ENCODE assay signal across 17 mouse cellular contexts in genomic region chr2:32640550-32641051, GRCm38 (mm10). TPM values are rescaled to one million over a fixed set of nuclear protein-coding genes. Genes with fewer than 3 reads are reported as not detected.
DNase-seq lines count a peak whose midpoint lies in the region; ATAC-seq and TF ChIP-seq lines count a peak whose summit lies in the region.
"Had no signal": no experiment of that assay in that cellular context is flagged by ENCODE, and none has a peak within 500 bp of the region (broad histone marks: within the 10 kb centered on the region; RNA-seq: fewer than 3 reads in every experiment).

No protein-coding gene starts in this region.

- H3K4me3 ChIP-seq in hindbrain, embryonic 13.5 days, result no peak overlapping the region
- H3K4me3 ChIP-seq in hindbrain, postnatal 0 days (ENCODE audit: low read length), result no peak overlapping the region
- H3K4me3 ChIP-seq in megakaryocyte, embryonic 14.5 days (replicated peaks), result peak overlapping the region; percentile 53
- no peak overlapping the region for H3K4me3 ChIP-seq in heart, embryonic 16.5 days (ENCODE audit: low read length)
- H3K4me3 ChIP-seq: midbrain, embryonic 12.5 days had no signal

- H3K4me2 ChIP-seq in hindbrain, embryonic 13.5 days, result no peak overlapping the region
- H3K4me2 ChIP-seq in hindbrain, postnatal 0 days (ENCODE audit: low read depth, low read length), result no peak overlapping the region
- H3K4me2 ChIP-seq in heart, embryonic 16.5 days (ENCODE audit: low read depth, low read length), result no peak overlapping the region
- H3K4me2 ChIP-seq: midbrain, embryonic 12.5 days had no signal

- no peak overlapping the region for H3K27ac ChIP-seq in hindbrain, embryonic 13.5 days
- H3K27ac ChIP-seq in hindbrain, postnatal 0 days, result no peak overlapping the region
- 0 out of 2 replicates have a peak overlapping the region, but pooled peaks have one; percentile 43 for H3K27ac ChIP-seq in heart, embryonic 16.5 days (ENCODE audit: low read length)
- H3K27ac ChIP-seq: midbrain, embryonic 12.5 days had no signal

- H3K36me3 ChIP-seq in hindbrain, embryonic 13.5 days, result no peaks in the 10 kb centered on the region
- H3K36me3 ChIP-seq in hindbrain, postnatal 0 days (ENCODE audit: insufficient read depth, low read length), result no peaks in the 10 kb centered on the region
- no peaks in the 10 kb centered on the region for H3K36me3 ChIP-seq in megakaryocyte, embryonic 14.5 days (replicated peaks; ENCODE audit: low read length)
- H3K36me3 ChIP-seq in heart, embryonic 16.5 days (ENCODE audit: control insufficient read depth, insufficient read depth), result no peaks in the 10 kb centered on the region
- H3K36me3 ChIP-seq: midbrain, embryonic 12.5 days had no signal

- TF ChIP-seq CTCF in hindbrain, postnatal 0 days (IDR thresholded peaks at IDR 0.05; ENCODE audit: low read depth), result no peak

- ATAC-seq in hindbrain, embryonic 13.5 days (ENCODE audit: low FRiP score), result no peak
- ATAC-seq in hindbrain, postnatal 0 days, result no peak
- ATAC-seq in megakaryocyte, adult 5-6 weeks (ENCODE audit: poor library complexity, severe bottlenecking), result no peak
- no peak for ATAC-seq in heart, embryonic 16.5 days (replicated peaks; ENCODE audit: extremely low read depth, insufficient read depth, low FRiP score)
- ATAC-seq: activated CD4-positive, CD25-positive, alpha-beta regulatory T cell, adult 4 months; forebrain, embryonic 14.5 days; hindbrain, embryonic 16.5 days had no signal

- H3K9ac ChIP-seq in hindbrain, embryonic 13.5 days, result peak overlapping the region; percentile 29; the same call in 1 of the 2 replicates
- no peak overlapping the region for H3K9ac ChIP-seq in hindbrain, postnatal 0 days (replicated peaks; ENCODE audit: low read length)
- H3K9ac ChIP-seq in heart, embryonic 16.5 days (ENCODE audit: low read length), result 0 out of 2 replicates have a peak overlapping the region, but pooled peaks have one; percentile 36
- H3K9ac ChIP-seq: midbrain, embryonic 12.5 days had no signal

- no peaks in the 10 kb centered on the region for H3K27me3 ChIP-seq in hindbrain, embryonic 13.5 days
- H3K27me3 ChIP-seq in hindbrain, postnatal 0 days (ENCODE audit: insufficient read depth, low read length), result no peaks in the 10 kb centered on the region
- no peaks in the 10 kb centered on the region for H3K27me3 ChIP-seq in megakaryocyte, embryonic 14.5 days (replicated peaks)
- no peaks in the 10 kb centered on the region for H3K27me3 ChIP-seq in heart, embryonic 16.5 days (ENCODE audit: control insufficient read depth, insufficient read depth, low read length)
- H3K27me3 ChIP-seq: midbrain, embryonic 12.5 days had no signal

- no peaks in the 10 kb centered on the region for H3K9me3 ChIP-seq in hindbrain, embryonic 13.5 days
- no peaks in the 10 kb centered on the region for H3K9me3 ChIP-seq in hindbrain, postnatal 0 days (ENCODE audit: low read length)
- H3K9me3 ChIP-seq in megakaryocyte, embryonic 14.5 days, result no peaks in the 10 kb centered on the region
- no peaks in the 10 kb centered on the region for H3K9me3 ChIP-seq in heart, embryonic 16.5 days (replicated peaks; ENCODE audit: control insufficient read depth, low read length)
- H3K9me3 ChIP-seq: midbrain, embryonic 12.5 days had no signal

- peak; percentile 94 for DNase-seq in heart, adult 11 months
- DNase-seq in heart, adult 8-10 months (ENCODE audit: low spot score), result no peak
- no peak for DNase-seq in hindbrain, postnatal 0 days (ENCODE audit: low spot score)
- no peak for DNase-seq in kidney, postnatal 10 days
- DNase-seq: cerebellum, adult 9-11 months; kidney, adult 18-20 months; kidney, postnatal 36 days; layer of hippocampus, adult 9-11 months; thymus, postnatal 36 days had no signal

- peaks cover 8% of the 10 kb centered on the region for H3K4me1 ChIP-seq in hindbrain, embryonic 13.5 days (replicated peaks)
- no peaks in the 10 kb centered on the region for H3K4me1 ChIP-seq in hindbrain, postnatal 0 days (ENCODE audit: insufficient read depth, low read length)
- peaks cover 91% of the 10 kb centered on the region for H3K4me1 ChIP-seq in megakaryocyte, embryonic 14.5 days
- H3K4me1 ChIP-seq in heart, embryonic 16.5 days (ENCODE audit: control insufficient read depth, insufficient read depth, low read length), result peaks cover 43% of the 10 kb centered on the region

- WGBS in hindbrain, embryonic 13.5 days, result 66% methylated on average over 6 of the region's 6 CpGs
- WGBS in hindbrain, postnatal 0 days, result 60% methylated on average over 6 of the region's 6 CpGs
- 47% methylated on average over 6 of the region's 6 CpGs for WGBS in heart, embryonic 16.5 days

RNA-seq across cellular contexts. Expression of gene Eng, which starts 5.8 kb away (rescaled TPM):
- total RNA-seq in heart, adult 8-10 months (2022), result 100 to 1,000 TPM; 111 to 143 (median 126) TPM
- polyA plus RNA-seq in hindbrain, embryonic 13.5 days (2015; fragmentation: Nextera tagmentation; extraction: Ambion mirVana), result 29.0 and 29.2 TPM in 2 replicates
- total RNA-seq in hindbrain, postnatal 0 days (2014; rRNA removed), result 23.7 and 24.1 TPM in 2 replicates
- 23.7 and 23.8 TPM in 2 replicates for polyA plus RNA-seq in hindbrain, postnatal 0 days (2015; fragmentation: Nextera tagmentation; extraction: Ambion mirVana)
- polyA plus RNA-seq in megakaryocyte, embryonic 14.5 days (2012; ENCODE audit: insufficient read depth, low replicate concordance), result 90.6 and 227 TPM in 2 replicates
- total RNA-seq in megakaryocyte, adult 5-6 weeks (2015), result 6.3 and 7.9 TPM in 2 replicates
- total RNA-seq in megakaryocyte, adult 5-6 weeks (2017), result 2.0 and 2.2 TPM in 2 replicates
- polyA plus RNA-seq in heart, embryonic 16.5 days (2015; fragmentation: Nextera tagmentation; extraction: Ambion mirVana), result 170 and 176 TPM in 2 replicates
- polyA plus RNA-seq: activated CD4-positive, CD25-positive, alpha-beta regulatory T cell, adult 4 months had no signal

RNA-seq across cellular contexts. Expression of gene Ak1, which starts 19.0 kb away (rescaled TPM):
- total RNA-seq in heart, adult 8-10 months (2022), result 100 to 1,000 TPM; 656 to 809 (median 697) TPM
- 68.9 and 71.5 TPM in 2 replicates for polyA plus RNA-seq in hindbrain, embryonic 13.5 days (2015; fragmentation: Nextera tagmentation; extraction: Ambion mirVana)
- total RNA-seq in hindbrain, postnatal 0 days (2014; rRNA removed), result 89.8 and 92.2 TPM in 2 replicates
- 103 and 106 TPM in 2 replicates for polyA plus RNA-seq in hindbrain, postnatal 0 days (2015; fragmentation: Nextera tagmentation; extraction: Ambion mirVana)
- 11.0 and 12.2 TPM in 2 replicates for polyA plus RNA-seq in megakaryocyte, embryonic 14.5 days (2012; ENCODE audit: insufficient read depth, low replicate concordance)
- total RNA-seq in megakaryocyte, adult 5-6 weeks (2015), result not detected in 2 replicates
- not detected in 2 replicates for total RNA-seq in megakaryocyte, adult 5-6 weeks (2017)
- polyA plus RNA-seq in heart, embryonic 16.5 days (2015; fragmentation: Nextera tagmentation; extraction: Ambion mirVana), result 470 and 488 TPM in 2 replicates

RNA-seq across cellular contexts. Expression of gene St6galnac6, which starts 41.1 kb away (rescaled TPM):
- 100 to 1,000 TPM; 102 to 131 (median 114) TPM for total RNA-seq in heart, adult 8-10 months (2022)
- 13.1 and 13.5 TPM in 2 replicates for polyA plus RNA-seq in hindbrain, embryonic 13.5 days (2015; fragmentation: Nextera tagmentation; extraction: Ambion mirVana)
- total RNA-seq in hindbrain, postnatal 0 days (2014; rRNA removed), result 87.0 and 114 TPM in 2 replicates
- polyA plus RNA-seq in hindbrain, postnatal 0 days (2015; fragmentation: Nextera tagmentation; extraction: Ambion mirVana), result 39.5 and 40.9 TPM in 2 replicates
- polyA plus RNA-seq in megakaryocyte, embryonic 14.5 days (2012; ENCODE audit: insufficient read depth, low replicate concordance), result 36.4 and 40.9 TPM in 2 replicates
- 8.2 and 8.6 TPM in 2 replicates for total RNA-seq in megakaryocyte, adult 5-6 weeks (2015)
- total RNA-seq in megakaryocyte, adult 5-6 weeks (2017), result 13.1 and 13.3 TPM in 2 replicates
- 33.4 and 34.1 TPM in 2 replicates for polyA plus RNA-seq in heart, embryonic 16.5 days (2015; fragmentation: Nextera tagmentation; extraction: Ambion mirVana)

RNA-seq across cellular contexts. Expression of gene St6galnac4, which starts 53.7 kb away (rescaled TPM):
- 10 to 100 TPM; 15.6 to 23.2 (median 20.7) TPM for total RNA-seq in heart, adult 8-10 months (2022)
- polyA plus RNA-seq in hindbrain, embryonic 13.5 days (2015; fragmentation: Nextera tagmentation; extraction: Ambion mirVana), result 22.8 and 23.4 TPM in 2 replicates
- total RNA-seq in hindbrain, postnatal 0 days (2014; rRNA removed), result 66.9 and 75.7 TPM in 2 replicates
- polyA plus RNA-seq in hindbrain, postnatal 0 days (2015; fragmentation: Nextera tagmentation; extraction: Ambion mirVana), result 45.6 and 47.5 TPM in 2 replicates
- polyA plus RNA-seq in megakaryocyte, embryonic 14.5 days (2012; ENCODE audit: insufficient read depth, low replicate concordance), result 16.3 and 18.9 TPM in 2 replicates
- 5.8 and 9.2 TPM in 2 replicates for total RNA-seq in megakaryocyte, adult 5-6 weeks (2015)
- total RNA-seq in megakaryocyte, adult 5-6 weeks (2017), result 8.6 and 12.1 TPM in 2 replicates
- 40.6 and 40.7 TPM in 2 replicates for polyA plus RNA-seq in heart, embryonic 16.5 days (2015; fragmentation: Nextera tagmentation; extraction: Ambion mirVana)
